Mouse (Mus musculus) stomach, postnatal 0 days (tissue): ENCODE measurements at regions not wholly inside any gene's neighbourhood (a gene's known extent, or its start where the extent isn't known, plus 50 kb on each side); places are given as distances from the start of the nearest gene placed in this dataset.
A peak's percentile ranks its signal among the peaks of the same experiment; 100 is the strongest.

Experiments used
- CTCF ChIP-seq: IDR thresholded peaks from 2 replicates; pipeline ENCODE4 v1.5.1; 2016; ENCODE audit warnings: antibody characterized with exemption, low read depth, mild to moderate bottlenecking, moderate library complexity
- EP300 ChIP-seq: optimal IDR thresholded peaks from 2 replicates; pipeline ENCODE3; 2016; ENCODE audit warnings: antibody characterized with exemption

DNA sequence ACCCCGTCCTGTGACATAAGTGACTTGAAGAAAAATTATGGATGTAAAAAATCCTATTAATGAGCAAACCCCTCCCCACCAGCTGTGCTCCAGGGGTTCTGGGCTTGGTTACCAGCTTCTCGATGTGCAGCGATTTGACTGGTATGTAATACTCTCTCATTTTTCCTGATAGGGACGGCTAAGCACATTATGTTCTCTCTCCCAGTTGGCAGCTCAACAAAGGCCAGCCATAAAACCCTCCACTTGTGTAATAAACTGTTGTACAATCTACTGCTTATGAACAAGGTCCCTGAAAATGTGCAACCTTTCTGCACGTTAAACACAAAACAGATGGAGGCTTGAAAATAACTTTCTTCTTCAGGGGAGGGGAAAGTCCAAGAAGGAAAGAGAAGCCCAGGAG lies 98.0 kb upstream of the Myocd start:
- TF ChIP-seq CTCF (no peak), EP300 (peak; percentile 39)
